Mouse (Mus musculus): Measurements from ENCODE around the gene Lpp.

DNA sequence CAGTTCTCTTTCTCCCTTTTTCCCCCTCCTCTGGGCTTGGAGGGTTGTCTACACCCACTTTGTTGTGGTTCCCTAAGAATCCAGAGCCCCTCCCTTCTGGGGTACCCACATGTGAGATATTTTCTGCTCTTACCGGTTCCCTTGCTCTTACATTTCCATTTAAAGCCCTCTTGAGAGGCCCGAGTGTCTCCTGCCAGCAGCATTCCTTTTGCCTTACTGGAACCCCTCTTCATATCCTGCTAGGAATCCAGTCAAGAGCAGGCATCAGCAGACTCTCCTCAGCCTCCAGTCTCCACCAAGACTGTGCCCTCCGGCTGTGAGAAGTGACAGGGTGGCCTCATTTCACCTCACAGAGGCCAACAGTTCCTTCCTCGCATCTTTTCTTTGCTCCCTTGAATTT lies 24.7 kb downstream of the Lpp start:
- TF ChIP-seq CTCF (IDR thresholded peaks at IDR 0.05; ENCODE audit: control insufficient read depth, insufficient read depth, insufficient replicate concordance, low read depth, low read length): no peak
- TF ChIP-seq POLR2A (IDR thresholded peaks at IDR 0.05; ENCODE audit: control insufficient read depth, low read depth, low read length): no peak

All from testis, adult 2 months (tissue).